Comparison of ENCODE assay signal across 12 mouse cellular contexts in genomic region chr6:81716371-81716770, GRCm38 (mm10).
"Had no signal": no experiment of that assay in that cellular context is flagged by ENCODE, and none has a peak within 500 bp of the region (broad histone marks: within the 10 kb centered on the region; RNA-seq: fewer than 3 reads in every experiment).

No protein-coding gene starts in this region.

- H3K27ac ChIP-seq: layer of hippocampus, adult 2 months; limb, embryonic 12.5 days; liver, embryonic 13.5 days; midbrain, embryonic 13.5 days; stomach, embryonic 15.5 days had no signal

- DNase-seq: kidney, postnatal 4 days; liver; liver, embryonic 13.5 days; liver, postnatal 0 days; lung, postnatal 36 days; right cerebral cortex, postnatal 14 days; thymus, postnatal 36 days had no signal

- H3K9me3 ChIP-seq: limb, embryonic 12.5 days; liver, embryonic 13.5 days; midbrain, embryonic 13.5 days; stomach, embryonic 15.5 days had no signal

- H3K4me3 ChIP-seq: layer of hippocampus, adult 2 months; limb, embryonic 12.5 days; liver, embryonic 13.5 days; midbrain, embryonic 13.5 days; stomach, embryonic 15.5 days had no signal

- ATAC-seq: liver, postnatal 0 days; lung, postnatal 0 days; midbrain, embryonic 13.5 days had no signal

- H3K4me1 ChIP-seq: liver, embryonic 13.5 days; midbrain, embryonic 13.5 days; stomach, embryonic 15.5 days had no signal

- H3K36me3 ChIP-seq: limb, embryonic 12.5 days; liver, embryonic 13.5 days; midbrain, embryonic 13.5 days; stomach, embryonic 15.5 days had no signal

- H3K9ac ChIP-seq: limb, embryonic 12.5 days; liver, embryonic 13.5 days; liver, postnatal 0 days; midbrain, embryonic 13.5 days; stomach, embryonic 15.5 days had no signal

- H3K27me3 ChIP-seq: limb, embryonic 12.5 days; liver, embryonic 13.5 days; midbrain, embryonic 13.5 days; stomach, embryonic 15.5 days had no signal

- H3K4me2 ChIP-seq: limb, embryonic 12.5 days; liver, embryonic 13.5 days; midbrain, embryonic 13.5 days; stomach, embryonic 15.5 days had no signal
